In genomic region chr5:120567761-120568211, GRCm38 (mm10) we compare ENCODE assay signal across 7 mouse cellular contexts. TPM values are rescaled to one million over a fixed set of nuclear protein-coding genes. Genes with fewer than 3 reads are reported as not detected.
DNase-seq lines count a peak whose midpoint lies in the region; ATAC-seq and TF ChIP-seq lines count a peak whose summit lies in the region.

No protein-coding gene starts in this region.

- no peak for ATAC-seq in lung, embryonic 14.5 days (ENCODE audit: insufficient read depth)
- no peak for ATAC-seq in embryonic facial prominence, embryonic 14.5 days (ENCODE audit: low read depth)
- ATAC-seq in hindbrain, embryonic 16.5 days = peak; percentile 43
- 0 out of 2 replicates have a peak, but pooled peaks have one; percentile 42 for ATAC-seq in neural tube, embryonic 14.5 days (ENCODE audit: low read depth)

- no peak overlapping the region for H3K9ac ChIP-seq in lung, embryonic 14.5 days
- peak overlapping the region; percentile 21; the same call in 1 of the 2 replicates for H3K9ac ChIP-seq in embryonic facial prominence, embryonic 14.5 days (ENCODE audit: low read depth, low read length)
- H3K9ac ChIP-seq in hindbrain, embryonic 16.5 days (ENCODE audit: low read depth, low read length) = peak overlapping the region; percentile 20
- 0 out of 2 replicates have a peak overlapping the region, but pooled peaks have one; percentile 4 for H3K9ac ChIP-seq in neural tube, embryonic 14.5 days (replicated peaks; ENCODE audit: low read depth, low read length)

- no peak for TF ChIP-seq CTCF in lung, embryonic 14.5 days (IDR thresholded peaks at IDR 0.05; ENCODE audit: low read depth)

- H3K36me3 ChIP-seq in lung, embryonic 14.5 days (ENCODE audit: insufficient read depth) = no peaks in the 10 kb centered on the region; the same call in 1 of the 2 replicates
- H3K36me3 ChIP-seq in embryonic facial prominence, embryonic 14.5 days (ENCODE audit: control insufficient read depth, insufficient read depth, low read length) = no peaks in the 10 kb centered on the region
- H3K36me3 ChIP-seq in hindbrain, embryonic 16.5 days (ENCODE audit: control insufficient read depth, insufficient read depth, low read length) = no peaks in the 10 kb centered on the region
- H3K36me3 ChIP-seq in neural tube, embryonic 14.5 days (ENCODE audit: control insufficient read depth, insufficient read depth, low read length) = no peaks in the 10 kb centered on the region

- 61% methylated on average over 14 of the region's 14 CpGs for WGBS in lung, embryonic 14.5 days
- WGBS in embryonic facial prominence, embryonic 14.5 days = 32% methylated on average over 14 of the region's 14 CpGs
- 17% methylated on average over 14 of the region's 14 CpGs for WGBS in hindbrain, embryonic 16.5 days
- whole genome bisulfite sequencing in neural tube, embryonic 14.5 days = 15% methylated on average over 14 of the region's 14 CpGs

- H3K4me3 ChIP-seq in lung, embryonic 14.5 days (ENCODE audit: low read depth, low read length) = no peak overlapping the region
- H3K4me3 ChIP-seq in embryonic facial prominence, embryonic 14.5 days (ENCODE audit: low read depth, low read length) = no peak overlapping the region
- H3K4me3 ChIP-seq in hindbrain, embryonic 16.5 days (ENCODE audit: low read length) = no peak overlapping the region
- H3K4me3 ChIP-seq in neural tube, embryonic 14.5 days (ENCODE audit: low read depth, low read length) = no peak overlapping the region

- no peaks in the 10 kb centered on the region for H3K27me3 ChIP-seq in lung, embryonic 14.5 days (ENCODE audit: insufficient read depth, low read length)
- H3K27me3 ChIP-seq in embryonic facial prominence, embryonic 14.5 days (replicated peaks; ENCODE audit: control insufficient read depth, insufficient read depth, low read length) = no peaks in the 10 kb centered on the region
- H3K27me3 ChIP-seq in hindbrain, embryonic 16.5 days (replicated peaks; ENCODE audit: control insufficient read depth, insufficient read depth, low read length) = no peaks in the 10 kb centered on the region
- H3K27me3 ChIP-seq in neural tube, embryonic 14.5 days (ENCODE audit: control insufficient read depth, insufficient read depth, low read length) = no peaks in the 10 kb centered on the region

- no peak overlapping the region for H3K4me2 ChIP-seq in lung, embryonic 14.5 days
- H3K4me2 ChIP-seq in embryonic facial prominence, embryonic 14.5 days (ENCODE audit: low read depth, low read length) = peak overlapping the region; percentile 22
- peak overlapping the region; percentile 37 for H3K4me2 ChIP-seq in hindbrain, embryonic 16.5 days (ENCODE audit: low read length)
- peak overlapping the region; percentile 26; the same call in 1 of the 2 replicates for H3K4me2 ChIP-seq in neural tube, embryonic 14.5 days (ENCODE audit: low read depth, low read length)

- peak; percentile 19 for DNase-seq in lung, embryonic 14.5 days
- DNase-seq in lung, adult 18-20 months = no peak
- DNase-seq in embryonic facial prominence, embryonic 14.5 days (ENCODE audit: low spot score) = peak; percentile 65
- no peak for DNase-seq in gastrocnemius, postnatal 10 days
- no peak for DNase-seq in testis, postnatal 10 days (ENCODE audit: low spot score)

- H3K27ac ChIP-seq in lung, embryonic 14.5 days (ENCODE audit: low read depth) = peak overlapping the region; percentile 82
- H3K27ac ChIP-seq in embryonic facial prominence, embryonic 14.5 days (replicated peaks; ENCODE audit: low read depth, low read length) = peak overlapping the region; percentile 92
- peak overlapping the region; percentile 90 for H3K27ac ChIP-seq in hindbrain, embryonic 16.5 days (ENCODE audit: low read depth, low read length)
- H3K27ac ChIP-seq in neural tube, embryonic 14.5 days (ENCODE audit: low read depth, low read length) = peak overlapping the region; percentile 93

- H3K9me3 ChIP-seq in lung, embryonic 14.5 days (ENCODE audit: low read depth, low read length) = no peaks in the 10 kb centered on the region
- no peaks in the 10 kb centered on the region for H3K9me3 ChIP-seq in embryonic facial prominence, embryonic 14.5 days (ENCODE audit: control insufficient read depth, low read length)
- H3K9me3 ChIP-seq in hindbrain, embryonic 16.5 days (ENCODE audit: control insufficient read depth, low read length) = no peaks in the 10 kb centered on the region
- H3K9me3 ChIP-seq in neural tube, embryonic 14.5 days (ENCODE audit: control insufficient read depth, low read length) = no peaks in the 10 kb centered on the region

- H3K4me1 ChIP-seq in lung, embryonic 14.5 days (ENCODE audit: insufficient read depth) = peaks cover 78% of the 10 kb centered on the region
- peaks cover 77% of the 10 kb centered on the region for H3K4me1 ChIP-seq in embryonic facial prominence, embryonic 14.5 days (ENCODE audit: control insufficient read depth, insufficient read depth, low read length)
- peaks cover 76% of the 10 kb centered on the region for H3K4me1 ChIP-seq in hindbrain, embryonic 16.5 days (ENCODE audit: control insufficient read depth, insufficient read depth, low read depth, low read length)
- peaks cover 76% of the 10 kb centered on the region for H3K4me1 ChIP-seq in neural tube, embryonic 14.5 days (ENCODE audit: control insufficient read depth, insufficient read depth, low read length)

RNA-seq across cellular contexts. Expression of gene Tpcn1, which starts 20.7 kb away (rescaled TPM):
- polyA plus RNA-seq in lung, embryonic 14.5 days (2014; fragmentation: Nextera tagmentation; extraction: Ambion mirVana) = 16.5 and 17.0 TPM in 2 replicates
- 24.8 and 26.7 TPM in 2 replicates for polyA plus RNA-seq in embryonic facial prominence, embryonic 14.5 days (2014; fragmentation: Nextera tagmentation; extraction: Ambion mirVana)
- polyA plus RNA-seq in hindbrain, embryonic 16.5 days (2015; fragmentation: Nextera tagmentation; extraction: Ambion mirVana) = 15.1 and 17.4 TPM in 2 replicates
- polyA plus RNA-seq in neural tube, embryonic 14.5 days (2014; fragmentation: Nextera tagmentation; extraction: Ambion mirVana) = 14.8 and 18.5 TPM in 2 replicates
- 10 to 100 TPM; 67.1 to 71.2 TPM for total RNA-seq in gastrocnemius, postnatal 10 days (2021)

RNA-seq across cellular contexts. Expression of gene Iqcd, which starts 21.0 kb away (rescaled TPM):
- polyA plus RNA-seq in lung, embryonic 14.5 days (2014; fragmentation: Nextera tagmentation; extraction: Ambion mirVana) = 0.35 and 0.37 TPM in 2 replicates
- 0.60 and 1.7 TPM in 2 replicates for polyA plus RNA-seq in embryonic facial prominence, embryonic 14.5 days (2014; fragmentation: Nextera tagmentation; extraction: Ambion mirVana)
- 2.0 and 2.4 TPM in 2 replicates for polyA plus RNA-seq in hindbrain, embryonic 16.5 days (2015; fragmentation: Nextera tagmentation; extraction: Ambion mirVana)
- 0.62 and 1.3 TPM in 2 replicates for polyA plus RNA-seq in neural tube, embryonic 14.5 days (2014; fragmentation: Nextera tagmentation; extraction: Ambion mirVana)
- total RNA-seq in gastrocnemius, postnatal 10 days (2021) = under 1 TPM; 0.40 to 0.50 TPM

RNA-seq across cellular contexts. Expression of gene Rita1, which starts 44.6 kb away (rescaled TPM):
- polyA plus RNA-seq in lung, embryonic 14.5 days (2014; fragmentation: Nextera tagmentation; extraction: Ambion mirVana) = 7.2 and 9.5 TPM in 2 replicates
- polyA plus RNA-seq in embryonic facial prominence, embryonic 14.5 days (2014; fragmentation: Nextera tagmentation; extraction: Ambion mirVana) = 9.9 and 11.4 TPM in 2 replicates
- polyA plus RNA-seq in hindbrain, embryonic 16.5 days (2015; fragmentation: Nextera tagmentation; extraction: Ambion mirVana) = 29.3 and 33.7 TPM in 2 replicates
- 21.6 and 26.5 TPM in 2 replicates for polyA plus RNA-seq in neural tube, embryonic 14.5 days (2014; fragmentation: Nextera tagmentation; extraction: Ambion mirVana)
- total RNA-seq in gastrocnemius, postnatal 10 days (2021) = 1 to 10 TPM; 4.7 to 6.2 TPM

RNA-seq across cellular contexts. Expression of gene Ddx54, which starts 44.8 kb away (rescaled TPM):
- polyA plus RNA-seq in lung, embryonic 14.5 days (2014; fragmentation: Nextera tagmentation; extraction: Ambion mirVana) = 31.5 and 37.2 TPM in 2 replicates
- polyA plus RNA-seq in embryonic facial prominence, embryonic 14.5 days (2014; fragmentation: Nextera tagmentation; extraction: Ambion mirVana) = 28.2 and 36.4 TPM in 2 replicates
- polyA plus RNA-seq in hindbrain, embryonic 16.5 days (2015; fragmentation: Nextera tagmentation; extraction: Ambion mirVana) = 38.4 and 42.0 TPM in 2 replicates
- polyA plus RNA-seq in neural tube, embryonic 14.5 days (2014; fragmentation: Nextera tagmentation; extraction: Ambion mirVana) = 23.2 and 27.7 TPM in 2 replicates
- total RNA-seq in gastrocnemius, postnatal 10 days (2021) = 10 to 100 TPM; 22.4 to 23.9 TPM

RNA-seq across cellular contexts. Expression of gene Slc8b1, which starts 56.8 kb away (rescaled TPM):
- 2.7 and 3.6 TPM in 2 replicates for polyA plus RNA-seq in lung, embryonic 14.5 days (2014; fragmentation: Nextera tagmentation; extraction: Ambion mirVana)
- polyA plus RNA-seq in embryonic facial prominence, embryonic 14.5 days (2014; fragmentation: Nextera tagmentation; extraction: Ambion mirVana) = 3.5 and 5.7 TPM in 2 replicates
- 2.3 and 2.7 TPM in 2 replicates for polyA plus RNA-seq in hindbrain, embryonic 16.5 days (2015; fragmentation: Nextera tagmentation; extraction: Ambion mirVana)
- 0.95 and 2.1 TPM in 2 replicates for polyA plus RNA-seq in neural tube, embryonic 14.5 days (2014; fragmentation: Nextera tagmentation; extraction: Ambion mirVana)
- 10 to 100 TPM; 15.1 to 20.0 TPM for total RNA-seq in gastrocnemius, postnatal 10 days (2021)

Comparison
In these comparisons a context has a peak if more than half of its experiments do, and no peak if none do; other contexts are left out.
1. DNase-seq: peak in lung, embryonic 14.5 days (single experiment) and embryonic facial prominence, embryonic 14.5 days (single experiment); none in lung, adult 18-20 months (0 of 2), gastrocnemius, postnatal 10 days (single experiment) and testis, postnatal 10 days (single experiment).
2. ATAC-seq: peak in hindbrain, embryonic 16.5 days (single experiment) and neural tube, embryonic 14.5 days (single experiment); none in lung, embryonic 14.5 days (single experiment) and embryonic facial prominence, embryonic 14.5 days (single experiment).
3. Peak in every context shown above with its lines, with median percentiles within 50 percentile points of each other: H3K27ac ChIP-seq.